Mouse (Mus musculus) liver, embryonic 12.5 days (tissue): ENCODE measurements around the gene Ksr1. TPM values are rescaled to one million over a fixed set of nuclear protein-coding genes. Genes with fewer than 3 reads are reported as not detected.

ENCODE experiments used
- ATAC-seq: fragments of 200-750 bp; cut with Nextera tagmentation; 2 replicates; pipeline ENCODE4 v1.8.0; 2017; ENCODE audit warnings: moderate number of reproducible peaks, mild to moderate bottlenecking, moderate library complexity
- H3K27ac ChIP-seq: fragments of 300-500 bp; sonication (generic); 2 replicates; pipeline ENCODE4 v1.5.1; 2016; ENCODE audit warnings: mild to moderate bottlenecking
- H3K27me3 ChIP-seq: fragments of 300-500 bp; sonication (generic); replicated peaks from 2 replicates; pipeline ENCODE4 v1.6.1; 2016; ENCODE audit warnings: mild to moderate bottlenecking, moderate library complexity
- H3K36me3 ChIP-seq: fragments of 300-500 bp; sonication (generic); 2 replicates; pipeline ENCODE4 v1.6.1; 2016; ENCODE audit warnings: mild to moderate bottlenecking, moderate library complexity
- H3K4me1 ChIP-seq: fragments of 300-500 bp; sonication (generic); 2 replicates; pipeline ENCODE4 v1.6.1; 2016
- H3K4me2 ChIP-seq: fragments of 300-500 bp; sonication (generic); 2 replicates; pipeline ENCODE4 v1.6.1; 2016; ENCODE audit warnings: mild to moderate bottlenecking, moderate library complexity
- H3K4me3 ChIP-seq: fragments of 300-500 bp; sonication (generic); 2 replicates; pipeline ENCODE4 v1.5.1; 2016; ENCODE audit warnings: mild to moderate bottlenecking, moderate library complexity
- H3K9ac ChIP-seq: fragments of 300-500 bp; sonication (generic); 2 replicates; pipeline ENCODE4 v1.6.1; 2016; ENCODE audit warnings: mild to moderate bottlenecking, moderate library complexity
- H3K9me3 ChIP-seq: fragments of 300-500 bp; sonication (generic); replicated peaks from 2 replicates; pipeline ENCODE4 v1.6.1; 2016; ENCODE audit warnings: mild to moderate bottlenecking, moderate library complexity
- WGBS: fragments of 180-500 bp; shearing (Covaris S2); methylation state at CpG from one replicate; pipeline ENCODE4 v1.1.7; 2016; ENCODE audit not compliant: insufficient replicate concordance; 5-methylcytosine and 5-hydroxymethylcytosine counted together
- polyA plus RNA-seq: library from polyadenylated mRNA; unstranded; fragments of >200 nt; fragmentation: Nextera tagmentation; extraction: Ambion mirVana; gene quantifications from 2 replicates; pipeline ENCODE4 v1.2.1, GENCODE M21; 2016

Gene Ksr1
- polyA plus RNA-seq, 1 experiment from 2014 or later, result 3.1 TPM

DNA sequence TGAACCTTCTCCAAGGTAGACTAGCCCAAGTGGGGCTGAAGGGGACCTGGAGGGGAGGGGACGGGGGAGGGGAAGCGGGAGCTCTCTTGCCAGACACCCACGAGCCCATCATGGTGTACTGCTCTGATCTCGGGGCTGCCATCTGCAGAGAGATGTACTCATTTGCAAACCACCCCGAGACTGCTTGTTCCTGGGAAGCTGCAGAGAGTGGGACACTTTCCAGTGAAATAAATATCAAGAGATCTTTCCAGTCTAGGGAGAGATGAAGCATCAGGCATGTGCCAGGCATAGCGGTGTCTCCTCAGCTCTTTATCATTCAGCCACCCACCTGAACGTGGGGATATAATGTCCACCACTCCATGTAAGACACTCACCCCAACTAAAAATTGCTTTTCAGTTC, 25.8 kb upstream of the Ksr1 start:
- WGBS, result 68% methylated on average over 7 of the region's 7 CpGs

DNA sequence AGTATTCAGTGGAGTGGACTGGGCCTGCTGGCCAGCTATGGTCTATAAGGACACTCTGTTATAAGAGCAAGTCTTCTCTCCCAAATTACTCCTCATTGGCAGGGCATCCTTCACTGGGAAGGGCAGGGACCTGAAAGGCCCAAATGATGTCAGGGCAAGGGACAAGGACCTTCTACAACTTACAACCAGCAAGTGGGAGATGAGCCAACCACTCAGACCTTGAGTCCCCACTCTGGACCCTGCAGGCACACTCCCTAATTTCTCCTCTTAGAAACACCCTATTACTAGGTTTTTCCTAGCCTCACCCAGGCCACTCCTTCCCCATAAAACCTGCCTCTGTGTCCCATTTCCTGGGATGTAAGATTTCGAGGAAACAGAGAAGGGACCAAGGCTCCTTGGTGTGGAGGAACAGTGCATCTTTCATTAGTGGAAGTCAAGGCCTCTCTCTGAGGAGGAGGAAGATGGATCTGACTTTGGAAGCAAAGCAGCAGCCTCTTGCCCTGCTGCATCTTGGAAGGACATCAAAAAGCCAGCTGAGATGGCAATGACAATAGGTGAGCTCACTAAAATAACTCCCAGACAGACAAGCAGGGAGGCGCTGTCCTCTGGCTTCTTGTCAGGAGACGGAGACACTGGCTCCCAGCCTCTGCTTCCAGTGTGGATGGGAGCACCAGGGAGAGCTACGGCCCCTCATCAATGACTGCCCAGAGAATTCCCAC, 20.5 kb upstream of the Ksr1 start:
- Histone ChIP-seq H3K27ac (no peak overlapping the region), H3K4me3 (no peak overlapping the region), H3K4me1 (no peaks in the 10 kb centered on the region), H3K4me2 (no peak overlapping the region), H3K27me3 (peaks cover 5% of the 10 kb centered on the region), H3K9me3 (no peaks in the 10 kb centered on the region), H3K9ac (no peak overlapping the region), H3K36me3 (no peaks in the 10 kb centered on the region)
- no peak for ATAC-seq
- 69% methylated on average over 4 of the region's 4 CpGs for WGBS

More for the DNA sequence above, 25.8 kb upstream of the Ksr1 start:
- ATAC-seq, result no peak
- no peaks in the 10 kb centered on the region for H3K4me1 ChIP-seq
- H3K4me3 ChIP-seq, result no peak overlapping the region
- no peak overlapping the region for H3K27ac ChIP-seq
- H3K36me3 ChIP-seq, result no peaks in the 10 kb centered on the region
- H3K9ac ChIP-seq, result no peak overlapping the region
- H3K9me3 ChIP-seq, result no peaks in the 10 kb centered on the region
- H3K27me3 ChIP-seq, result 0 out of 2 replicates have a peak, but pooled peaks cover 3% of the 10 kb centered on the region
- H3K4me2 ChIP-seq, result no peak overlapping the region

DNA sequence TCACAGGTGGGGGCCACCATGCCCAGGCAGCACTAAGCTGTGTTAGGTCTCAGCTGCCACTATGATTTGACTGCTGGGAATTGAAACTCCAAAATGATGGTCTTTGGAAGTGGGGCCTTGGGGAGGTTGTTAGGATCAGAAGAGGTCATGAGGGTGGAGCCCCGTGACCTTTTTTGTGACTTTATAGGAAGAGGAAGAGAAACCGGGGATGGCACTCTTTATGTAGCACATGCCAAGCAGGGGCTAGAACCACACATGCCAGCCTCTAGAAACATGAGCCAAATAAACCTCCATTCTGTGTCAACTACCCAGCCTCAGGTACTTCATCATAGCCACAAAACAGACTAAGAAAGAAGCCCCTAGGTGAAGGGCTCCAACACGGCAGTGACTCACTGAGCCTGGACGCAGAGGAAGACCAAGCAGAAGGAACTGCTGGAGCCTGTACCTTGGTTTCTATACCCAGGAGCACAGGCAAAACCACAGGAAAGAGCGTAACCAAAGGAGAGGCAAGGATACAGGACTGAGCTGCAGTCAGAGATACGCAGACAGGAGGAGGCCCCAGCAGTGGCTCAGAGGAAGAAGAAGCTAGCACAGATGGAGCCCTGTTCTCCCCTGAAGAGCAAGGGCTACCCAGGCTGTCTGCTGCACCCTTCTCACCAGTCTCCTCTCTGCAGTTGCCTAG, 15.0 kb upstream of the Ksr1 start:
- H3K36me3 ChIP-seq, result no peaks in the 10 kb centered on the region
- H3K4me2 ChIP-seq, result no peak overlapping the region
- peaks cover 5% of the 10 kb centered on the region for H3K27me3 ChIP-seq
- 49% methylated on average over 6 of the region's 6 CpGs for WGBS
- H3K27ac ChIP-seq, result no peak overlapping the region
- H3K9me3 ChIP-seq, result no peaks in the 10 kb centered on the region
- no peak overlapping the region for H3K9ac ChIP-seq
- 0 out of 2 replicates have a peak, but pooled peaks cover 4% of the 10 kb centered on the region for H3K4me1 ChIP-seq
- no peak overlapping the region for H3K4me3 ChIP-seq
- no peak for ATAC-seq

DNA sequence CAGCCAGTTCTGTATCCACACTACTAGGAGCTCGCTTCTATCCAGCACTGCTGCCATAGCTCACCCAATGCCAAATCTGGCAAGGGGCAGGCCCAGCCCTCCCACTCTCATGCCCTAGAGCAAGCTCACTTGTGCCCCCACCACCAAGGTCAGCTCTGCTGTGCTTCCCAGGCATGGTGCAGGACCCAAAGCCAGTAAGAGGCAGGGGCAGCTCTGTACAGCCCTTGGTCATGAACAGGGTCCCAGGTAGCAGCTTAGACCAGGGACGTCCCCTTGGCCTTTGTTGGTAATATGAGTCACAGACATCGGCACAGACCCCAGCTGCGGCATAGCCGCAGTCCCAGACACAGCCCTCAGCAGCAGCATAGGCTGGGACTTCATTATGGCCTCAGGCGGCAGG, 13.9 kb upstream of the Ksr1 start:
- WGBS, result 71% methylated on average over 6 of the region's 6 CpGs
- no peak overlapping the region for H3K4me2 ChIP-seq
- peaks cover 10% of the 10 kb centered on the region for H3K27me3 ChIP-seq
- no peak overlapping the region for H3K9ac ChIP-seq
- no peaks in the 10 kb centered on the region for H3K9me3 ChIP-seq
- 0 out of 2 replicates have a peak, but pooled peaks cover 4% of the 10 kb centered on the region for H3K4me1 ChIP-seq
- ATAC-seq, result no peak
- H3K27ac ChIP-seq, result no peak overlapping the region
- H3K4me3 ChIP-seq, result no peak overlapping the region
- no peaks in the 10 kb centered on the region for H3K36me3 ChIP-seq

DNA sequence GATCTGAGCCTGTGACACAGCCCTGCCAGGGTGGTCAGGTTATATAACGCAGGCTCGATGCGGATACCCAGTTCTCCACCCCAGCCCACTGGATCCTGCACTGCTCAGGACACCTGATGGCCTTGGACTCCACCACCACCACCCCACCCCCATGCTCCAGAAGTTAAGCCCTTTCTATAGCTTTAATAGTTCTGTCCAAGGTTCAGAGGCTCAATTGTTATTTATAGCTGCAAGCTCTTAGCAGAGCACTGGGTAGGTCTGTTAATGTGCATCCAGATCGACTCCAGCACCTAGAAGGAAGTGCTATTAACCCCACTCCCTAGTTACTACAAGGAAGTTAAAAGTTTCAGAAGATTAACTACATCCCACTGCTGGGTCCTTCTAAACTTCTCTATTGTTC, 11.5 kb upstream of the Ksr1 start:
- Histone ChIP-seq H3K36me3 (no peaks in the 10 kb centered on the region), H3K4me2 (no peak overlapping the region), H3K9ac (no peak overlapping the region), H3K27ac (no peak overlapping the region), H3K4me1 (0 out of 2 replicates have a peak, but pooled peaks cover 7% of the 10 kb centered on the region), H3K27me3 (0 out of 2 replicates have a peak, but pooled peaks cover 11% of the 10 kb centered on the region), H3K4me3 (no peak overlapping the region), H3K9me3 (no peaks in the 10 kb centered on the region)
- 59% methylated on average over 4 of the region's 4 CpGs for WGBS
- no peak for ATAC-seq

DNA sequence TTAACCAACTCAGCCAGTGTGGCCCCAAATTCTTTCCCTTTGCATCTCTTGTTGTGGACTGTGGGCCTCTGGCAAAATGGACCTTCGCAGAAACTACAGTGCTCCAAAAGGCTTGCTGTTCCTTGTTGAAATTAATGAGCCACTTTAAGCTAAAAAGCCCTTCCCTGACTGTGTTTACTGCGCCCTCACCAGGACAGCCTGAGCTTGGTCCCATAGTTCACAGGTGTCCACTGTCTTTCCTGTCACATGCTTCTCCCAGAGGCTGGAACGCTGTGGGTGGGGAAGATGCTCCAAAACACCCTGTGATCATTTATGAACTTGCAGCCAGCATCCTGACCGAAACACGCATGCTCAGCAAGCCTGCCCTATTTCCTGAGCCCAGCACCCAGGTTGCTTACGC, 9.1 kb upstream of the Ksr1 start:
- no peak for ATAC-seq
- H3K9ac ChIP-seq, result no peak overlapping the region
- H3K9me3 ChIP-seq, result no peaks in the 10 kb centered on the region
- no peak overlapping the region for H3K4me3 ChIP-seq
- H3K36me3 ChIP-seq, result no peaks in the 10 kb centered on the region
- H3K4me2 ChIP-seq, result no peak overlapping the region
- no peak overlapping the region for H3K27ac ChIP-seq
- 0 out of 2 replicates have a peak, but pooled peaks cover 11% of the 10 kb centered on the region for H3K27me3 ChIP-seq
- H3K4me1 ChIP-seq, result 0 out of 2 replicates have a peak, but pooled peaks cover 5% of the 10 kb centered on the region
- 61% methylated on average over 6 of the region's 6 CpGs for WGBS

DNA sequence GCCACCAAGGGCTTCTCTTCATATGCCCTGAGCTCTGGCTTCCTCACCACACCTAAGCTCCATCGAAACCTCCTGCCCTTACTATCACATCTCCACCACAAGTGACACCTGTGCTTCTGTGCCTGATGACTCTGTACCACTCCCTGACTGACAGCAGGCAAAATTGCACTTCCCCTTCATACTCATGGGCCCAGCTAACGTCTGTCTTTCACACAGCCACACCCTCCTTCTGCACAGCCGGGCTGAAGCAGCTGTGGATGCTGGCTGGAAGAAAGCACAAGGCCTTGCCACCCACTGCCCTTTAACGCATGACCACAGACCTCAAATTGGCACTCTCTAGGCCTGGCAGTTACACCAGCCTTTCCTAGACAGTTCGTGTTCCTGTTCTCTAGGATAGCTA, 6.5 kb upstream of the Ksr1 start:
- H3K4me1 ChIP-seq, result 0 out of 2 replicates have a peak, but pooled peaks cover 5% of the 10 kb centered on the region
- no peaks in the 10 kb centered on the region for H3K9me3 ChIP-seq
- ATAC-seq, result no peak
- H3K9ac ChIP-seq, result no peak overlapping the region
- H3K27ac ChIP-seq, result no peak overlapping the region
- 42% methylated on average over 5 of the region's 5 CpGs for WGBS
- H3K4me3 ChIP-seq, result no peak overlapping the region
- no peaks in the 10 kb centered on the region for H3K36me3 ChIP-seq
- H3K4me2 ChIP-seq, result no peak overlapping the region
- H3K27me3 ChIP-seq, result 0 out of 2 replicates have a peak, but pooled peaks cover 7% of the 10 kb centered on the region

DNA sequence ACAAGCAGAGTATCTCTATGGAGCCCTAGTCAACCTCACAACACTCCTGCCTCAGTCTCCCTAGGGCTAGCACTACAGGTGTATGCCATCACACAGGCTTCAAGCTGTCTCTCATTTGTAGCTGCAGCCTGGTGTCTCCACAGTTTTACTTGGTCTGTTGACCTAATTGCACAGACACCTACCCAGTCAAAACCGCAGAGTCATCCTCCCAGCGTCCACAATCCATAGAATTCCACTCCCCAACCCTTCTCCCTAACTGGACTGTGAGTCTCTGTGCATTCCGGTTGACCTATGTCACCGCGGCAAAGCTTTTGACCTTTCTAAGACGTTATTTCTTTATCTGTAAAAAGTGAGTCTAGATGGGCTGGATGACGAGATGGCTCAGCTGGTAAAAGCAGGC, 5.7 kb upstream of the Ksr1 start:
- Histone ChIP-seq H3K4me2 (no peak overlapping the region), H3K4me3 (no peak overlapping the region), H3K27ac (no peak overlapping the region), H3K9me3 (no peaks in the 10 kb centered on the region), H3K9ac (no peak overlapping the region), H3K4me1 (peaks cover 6% of the 10 kb centered on the region; the same call in 1 of the 2 replicates), H3K27me3 (0 out of 2 replicates have a peak, but pooled peaks cover 7% of the 10 kb centered on the region), H3K36me3 (no peaks in the 10 kb centered on the region)
- ATAC-seq, result no peak
- WGBS, result 63% methylated on average over 7 of the region's 7 CpGs

DNA sequence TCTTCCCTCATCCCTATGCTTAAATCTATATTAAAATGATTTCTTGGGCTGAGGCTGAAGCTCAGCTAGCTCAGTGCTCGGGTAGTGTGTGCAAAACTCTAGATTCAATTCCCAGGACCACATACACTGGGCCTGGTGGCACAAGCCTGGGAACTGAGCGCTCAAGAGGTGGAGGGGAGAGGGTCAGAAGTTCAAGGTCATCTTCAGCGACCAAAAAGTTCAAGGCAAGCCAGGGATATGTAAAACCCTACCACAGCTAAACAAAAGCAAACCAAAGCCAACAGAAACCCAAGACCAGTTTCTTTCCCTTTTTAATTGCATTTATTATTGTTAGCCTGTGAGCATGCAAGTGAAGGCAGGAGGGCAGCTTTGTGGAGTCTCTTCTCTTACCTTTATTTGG, 4.1 kb upstream of the Ksr1 start:
- no peak for ATAC-seq
- Histone ChIP-seq H3K4me1 (peaks cover 19% of the 10 kb centered on the region), H3K9ac (no peak overlapping the region), H3K27ac (no peak overlapping the region), H3K9me3 (no peaks in the 10 kb centered on the region), H3K27me3 (0 out of 2 replicates have a peak, but pooled peaks cover 2% of the 10 kb centered on the region), H3K4me3 (no peak overlapping the region), H3K36me3 (no peaks in the 10 kb centered on the region), H3K4me2 (no peak overlapping the region)
- WGBS, result 50% methylated on average over 3 of the region's 3 CpGs

DNA sequence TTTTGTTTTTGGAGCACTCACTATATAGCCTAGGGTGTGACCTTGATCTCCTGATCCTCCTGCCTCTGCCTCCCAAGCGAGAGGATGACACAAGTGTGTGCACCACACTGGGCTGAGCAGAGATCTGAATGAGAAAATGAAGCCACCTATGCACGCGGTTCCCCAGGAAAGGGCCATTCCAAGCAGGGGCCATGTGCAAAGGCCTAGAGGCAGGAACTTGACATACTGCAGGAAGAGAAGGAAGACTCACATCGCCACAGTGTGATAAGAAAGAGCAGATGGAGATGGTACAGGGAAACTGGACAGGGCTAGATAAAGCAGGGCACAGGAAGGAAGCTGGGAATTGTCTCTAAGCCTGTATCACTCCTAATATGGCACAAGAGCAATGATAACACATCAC, 3.1 kb upstream of the Ksr1 start:
- Histone ChIP-seq H3K4me1 (peaks cover 29% of the 10 kb centered on the region), H3K9ac (no peak overlapping the region), H3K36me3 (no peaks in the 10 kb centered on the region), H3K27ac (no peak overlapping the region), H3K4me2 (no peak overlapping the region), H3K9me3 (no peaks in the 10 kb centered on the region), H3K27me3 (no peaks in the 10 kb centered on the region), H3K4me3 (no peak overlapping the region)
- WGBS, result 28% methylated on average over 4 of the region's 4 CpGs
- ATAC-seq, result no peak

DNA sequence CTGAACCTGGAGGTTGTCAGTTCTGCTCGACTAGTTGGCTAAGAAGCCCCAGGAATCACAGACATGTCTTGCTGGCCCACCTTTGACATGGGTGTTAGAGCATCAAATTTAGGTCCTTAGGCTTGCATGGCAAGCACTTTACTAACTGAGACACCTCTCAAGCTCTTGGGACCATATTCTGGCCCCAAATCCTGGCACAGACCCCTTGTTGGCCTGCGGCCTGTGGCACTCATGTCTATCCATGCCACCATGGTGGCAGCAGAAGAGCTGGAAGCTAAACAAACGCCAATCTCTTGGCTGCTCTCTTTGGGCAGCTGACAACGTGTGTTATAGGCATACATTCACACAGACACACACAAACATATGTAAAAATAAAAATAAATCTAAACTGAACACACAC, 2.6 kb upstream of the Ksr1 start:
- Histone ChIP-seq H3K9ac (no peak overlapping the region), H3K9me3 (no peaks in the 10 kb centered on the region), H3K27ac (no peak overlapping the region), H3K36me3 (no peaks in the 10 kb centered on the region), H3K27me3 (no peaks in the 10 kb centered on the region), H3K4me3 (no peak overlapping the region), H3K4me1 (peaks cover 34% of the 10 kb centered on the region), H3K4me2 (no peak overlapping the region)
- WGBS, result 68% methylated on average over 4 of the region's 4 CpGs
- no peak for ATAC-seq
